In the genomic region with DNA sequence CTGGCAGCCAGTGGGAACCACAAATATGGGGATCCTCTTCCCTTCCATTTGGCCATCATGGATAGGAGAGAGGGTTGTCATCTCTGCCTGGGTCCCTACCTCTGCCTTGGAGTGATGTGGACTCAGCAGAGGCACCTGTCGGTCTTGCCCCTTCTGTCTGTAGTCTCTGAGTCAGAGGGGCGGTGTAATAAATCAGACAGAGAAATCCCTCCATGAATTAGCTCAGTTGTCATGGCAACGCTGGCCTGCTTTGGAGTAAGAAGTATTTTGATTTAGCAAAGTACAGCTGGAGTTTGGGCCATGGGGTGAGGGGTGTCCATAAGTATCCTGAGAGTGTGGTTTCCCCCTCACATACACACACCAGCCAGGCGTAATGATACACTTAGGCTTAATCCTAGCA, we compare ENCODE assay signal across 13 mouse cellular contexts. TPM values are rescaled to one million over a fixed set of nuclear protein-coding genes. Genes with fewer than 3 reads are reported as not detected.
DNase-seq lines count a peak whose midpoint lies in the region; ATAC-seq and TF ChIP-seq lines count a peak whose summit lies in the region.
"Had no signal": no experiment of that assay in that cellular context is flagged by ENCODE, and none has a peak within 500 bp of the region (broad histone marks: within the 10 kb centered on the region; RNA-seq: fewer than 3 reads in every experiment).

No protein-coding gene starts in this region.

- H3K4me3 ChIP-seq in lung, embryonic 14.5 days (ENCODE audit: low read depth, low read length): no peak overlapping the region
- peak overlapping the region; percentile 88; the same call in 1 of the 2 replicates for H3K4me3 ChIP-seq in hindbrain, embryonic 10.5 days
- peak overlapping the region; percentile 93; the same call in 1 of the 2 replicates for H3K4me3 ChIP-seq in midbrain, postnatal 0 days (ENCODE audit: low read depth, low read length)

- H3K36me3 ChIP-seq in lung, embryonic 14.5 days (ENCODE audit: insufficient read depth): no peaks in the 10 kb centered on the region
- no peaks in the 10 kb centered on the region for H3K36me3 ChIP-seq in hindbrain, embryonic 10.5 days
- no peaks in the 10 kb centered on the region for H3K36me3 ChIP-seq in midbrain, postnatal 0 days (ENCODE audit: insufficient read depth, low read length)

- H3K9me3 ChIP-seq in lung, embryonic 14.5 days (ENCODE audit: low read depth, low read length): no peaks in the 10 kb centered on the region
- H3K9me3 ChIP-seq in hindbrain, embryonic 10.5 days: no peaks in the 10 kb centered on the region
- H3K9me3 ChIP-seq in midbrain, postnatal 0 days (ENCODE audit: low read length): no peaks in the 10 kb centered on the region

- TF ChIP-seq CTCF in lung, embryonic 14.5 days (IDR thresholded peaks at IDR 0.05; ENCODE audit: low read depth): no peak
- no peak for TF ChIP-seq CTCF in midbrain, postnatal 0 days (IDR thresholded peaks at IDR 0.05)

- peak; percentile 57 for DNase-seq in lung, embryonic 14.5 days
- no peak for DNase-seq in lung, postnatal 14 days
- peak; percentile 47 for DNase-seq in embryo, embryonic 11 days
- DNase-seq in hindbrain, embryonic 10.5 days (ENCODE audit: low spot score): no peak
- peak; percentile 62 for DNase-seq in midbrain, postnatal 0 days (ENCODE audit: low spot score)
- no peak for DNase-seq in gastrocnemius, postnatal 4 days (ENCODE audit: low spot score in 2 of 2)
- no peak for DNase-seq in B cell, adult 2 months
- DNase-seq in layer of hippocampus, adult 8-10 months (ENCODE audit: low spot score in 2 of 2): no peak
- DNase-seq: cerebellum, adult 18-20 months; gastrocnemius, postnatal 25 days; heart, postnatal 36 days had no signal

- H3K27ac ChIP-seq in lung, embryonic 14.5 days (ENCODE audit: low read depth): no peak overlapping the region
- H3K27ac ChIP-seq in hindbrain, embryonic 10.5 days: no peak overlapping the region
- peak overlapping the region; percentile 98 for H3K27ac ChIP-seq in midbrain, postnatal 0 days (ENCODE audit: low read depth, low read length)
- H3K27ac ChIP-seq: kidney, postnatal 0 days had no signal

- H3K27me3 ChIP-seq in lung, embryonic 14.5 days (ENCODE audit: insufficient read depth, low read length): peaks cover 32% of the 10 kb centered on the region
- peaks cover 41% of the 10 kb centered on the region for H3K27me3 ChIP-seq in hindbrain, embryonic 10.5 days (ENCODE audit: insufficient read depth, poor library complexity, severe bottlenecking)
- no peaks in the 10 kb centered on the region for H3K27me3 ChIP-seq in midbrain, postnatal 0 days (ENCODE audit: insufficient read depth, low read length)

- 67% methylated on average over 4 of the region's 4 CpGs for WGBS in lung, embryonic 14.5 days
- 83% methylated on average over 4 of the region's 4 CpGs for WGBS in hindbrain, embryonic 10.5 days
- 46% methylated on average over 4 of the region's 4 CpGs for WGBS in midbrain, postnatal 0 days

- H3K4me2 ChIP-seq in lung, embryonic 14.5 days: no peak overlapping the region
- peak overlapping the region; percentile 84 for H3K4me2 ChIP-seq in midbrain, postnatal 0 days (ENCODE audit: low read depth, low read length, poor library complexity, severe bottlenecking)

- no peak overlapping the region for H3K9ac ChIP-seq in lung, embryonic 14.5 days
- H3K9ac ChIP-seq in midbrain, postnatal 0 days (replicated peaks; ENCODE audit: low read length, poor library complexity, severe bottlenecking): peak overlapping the region; percentile 99

- H3K4me1 ChIP-seq in lung, embryonic 14.5 days (ENCODE audit: insufficient read depth): 0 out of 2 replicates have a peak, but pooled peaks cover 3% of the 10 kb centered on the region
- H3K4me1 ChIP-seq in hindbrain, embryonic 10.5 days (replicated peaks): peaks cover 39% of the 10 kb centered on the region
- H3K4me1 ChIP-seq in midbrain, postnatal 0 days (ENCODE audit: insufficient read depth, low read length): peaks cover 14% of the 10 kb centered on the region

- ATAC-seq in lung, embryonic 14.5 days (ENCODE audit: insufficient read depth): no peak
- no peak for ATAC-seq in midbrain, postnatal 0 days (ENCODE audit: low FRiP score)

RNA-seq across cellular contexts. Expression of gene Caskin1, which starts 2.0 kb away (rescaled TPM):
- polyA plus RNA-seq in lung, embryonic 14.5 days (2014; fragmentation: Nextera tagmentation; extraction: Ambion mirVana): 0.93 and 1.1 TPM in 2 replicates
- 6.8 and 10.2 TPM in 2 replicates for polyA plus RNA-seq in hindbrain, embryonic 10.5 days (2016; fragmentation: Nextera tagmentation; extraction: Ambion mirVana)
- total RNA-seq in midbrain, postnatal 0 days (2014; rRNA removed): 151 and 153 TPM in 2 replicates
- polyA plus RNA-seq in midbrain, postnatal 0 days (2015; fragmentation: Nextera tagmentation; extraction: Ambion mirVana): 43.9 and 47.5 TPM in 2 replicates
- total RNA-seq in gastrocnemius, postnatal 4 days (2021): 1 to 10 TPM; 1.6 TPM
- total RNA-seq in layer of hippocampus, adult 8-10 months (2022): 100 to 1,000 TPM; 134 to 172 (median 153) TPM

RNA-seq across cellular contexts. Expression of gene Mlst8, which starts 11.5 kb away (rescaled TPM):
- 23.8 and 30.2 TPM in 2 replicates for polyA plus RNA-seq in lung, embryonic 14.5 days (2014; fragmentation: Nextera tagmentation; extraction: Ambion mirVana)
- polyA plus RNA-seq in hindbrain, embryonic 10.5 days (2016; fragmentation: Nextera tagmentation; extraction: Ambion mirVana): 35.1 and 36.0 TPM in 2 replicates
- 51.8 and 60.8 TPM in 2 replicates for total RNA-seq in midbrain, postnatal 0 days (2014; rRNA removed)
- 28.4 and 29.5 TPM in 2 replicates for polyA plus RNA-seq in midbrain, postnatal 0 days (2015; fragmentation: Nextera tagmentation; extraction: Ambion mirVana)
- 10 to 100 TPM; 12.4 to 16.8 TPM for total RNA-seq in gastrocnemius, postnatal 4 days (2021)
- total RNA-seq in layer of hippocampus, adult 8-10 months (2022): 10 to 100 TPM; 39.7 to 43.9 (median 41.9) TPM

RNA-seq across cellular contexts. Expression of gene Bricd5, which starts 16.7 kb away (rescaled TPM):
- polyA plus RNA-seq in lung, embryonic 14.5 days (2014; fragmentation: Nextera tagmentation; extraction: Ambion mirVana): 0.37 TPM in 1 of 2 replicates, not detected in the other
- 0.61 and 2.5 TPM in 2 replicates for polyA plus RNA-seq in hindbrain, embryonic 10.5 days (2016; fragmentation: Nextera tagmentation; extraction: Ambion mirVana)
- total RNA-seq in midbrain, postnatal 0 days (2014; rRNA removed): 0.57 TPM in 1 of 2 replicates, not detected in the other
- 0.83 and 0.95 TPM in 2 replicates for polyA plus RNA-seq in midbrain, postnatal 0 days (2015; fragmentation: Nextera tagmentation; extraction: Ambion mirVana)
- total RNA-seq in gastrocnemius, postnatal 4 days (2021): 1 to 10 TPM in 1 of 2 experiments, under 1 TPM in 1; 0.91 to 1.5 TPM
- 1 to 10 TPM in 2 of 4 experiments, under 1 TPM in 2; 0.90 to 2.0 (median 1.4) TPM for total RNA-seq in layer of hippocampus, adult 8-10 months (2022)
- total RNA-seq: gastrocnemius, postnatal 25 days; heart, postnatal 36 days had no signal
- polyA plus RNA-seq: lung, embryonic 16.5 days had no signal

RNA-seq across cellular contexts. Expression of gene Pgp, which starts 20.2 kb away (rescaled TPM):
- polyA plus RNA-seq in lung, embryonic 14.5 days (2014; fragmentation: Nextera tagmentation; extraction: Ambion mirVana): 57.9 and 60.2 TPM in 2 replicates
- 80.9 and 81.8 TPM in 2 replicates for polyA plus RNA-seq in hindbrain, embryonic 10.5 days (2016; fragmentation: Nextera tagmentation; extraction: Ambion mirVana)
- total RNA-seq in midbrain, postnatal 0 days (2014; rRNA removed): 49.6 and 50.1 TPM in 2 replicates
- 86.8 and 88.7 TPM in 2 replicates for polyA plus RNA-seq in midbrain, postnatal 0 days (2015; fragmentation: Nextera tagmentation; extraction: Ambion mirVana)
- 10 to 100 TPM; 34.6 to 37.4 TPM for total RNA-seq in gastrocnemius, postnatal 4 days (2021)
- total RNA-seq in layer of hippocampus, adult 8-10 months (2022): 10 to 100 TPM; 54.8 to 62.3 (median 57.7) TPM

RNA-seq across cellular contexts. Expression of gene E4f1, which starts 20.3 kb away (rescaled TPM):
- 22.3 and 25.2 TPM in 2 replicates for polyA plus RNA-seq in lung, embryonic 14.5 days (2014; fragmentation: Nextera tagmentation; extraction: Ambion mirVana)
- polyA plus RNA-seq in hindbrain, embryonic 10.5 days (2016; fragmentation: Nextera tagmentation; extraction: Ambion mirVana): 37.8 and 40.1 TPM in 2 replicates
- total RNA-seq in midbrain, postnatal 0 days (2014; rRNA removed): 35.1 and 38.0 TPM in 2 replicates
- polyA plus RNA-seq in midbrain, postnatal 0 days (2015; fragmentation: Nextera tagmentation; extraction: Ambion mirVana): 25.6 and 30.6 TPM in 2 replicates
- total RNA-seq in gastrocnemius, postnatal 4 days (2021): 10 to 100 TPM; 18.0 to 20.7 TPM
- total RNA-seq in layer of hippocampus, adult 8-10 months (2022): 10 to 100 TPM; 31.0 to 44.2 (median 38.4) TPM

Comparison
In these comparisons a context has a peak if more than half of its experiments do, and no peak if none do; other contexts are left out.
1. DNase-seq: peak in lung, embryonic 14.5 days (single experiment), embryo, embryonic 11 days (single experiment) and midbrain, postnatal 0 days (single experiment); none in lung, postnatal 14 days (single experiment), hindbrain, embryonic 10.5 days (single experiment), gastrocnemius, postnatal 4 days (0 of 2), B cell, adult 2 months (0 of 2) and layer of hippocampus, adult 8-10 months (0 of 2).
2. RNA of gene Caskin1, which starts 2.0 kb away (total RNA-seq): 134 to 172 TPM in layer of hippocampus, adult 8-10 months and 151 to 153 TPM in midbrain, postnatal 0 days; 1.6 TPM in gastrocnemius, postnatal 4 days; every median in the first group is over 10 times any median in the second.